Mouse (Mus musculus): ENCODE measurements around the gene Prr11. TPM values are rescaled to one million over a fixed set of nuclear protein-coding genes. Genes with fewer than 3 reads are reported as not detected.
A peak's percentile ranks its signal among the peaks of the same experiment; 100 is the strongest.

Prr11 gene
- total and polyA plus RNA-seq, 2 experiments from 2014 or later, result 0.88 to 1.5 TPM

DNA sequence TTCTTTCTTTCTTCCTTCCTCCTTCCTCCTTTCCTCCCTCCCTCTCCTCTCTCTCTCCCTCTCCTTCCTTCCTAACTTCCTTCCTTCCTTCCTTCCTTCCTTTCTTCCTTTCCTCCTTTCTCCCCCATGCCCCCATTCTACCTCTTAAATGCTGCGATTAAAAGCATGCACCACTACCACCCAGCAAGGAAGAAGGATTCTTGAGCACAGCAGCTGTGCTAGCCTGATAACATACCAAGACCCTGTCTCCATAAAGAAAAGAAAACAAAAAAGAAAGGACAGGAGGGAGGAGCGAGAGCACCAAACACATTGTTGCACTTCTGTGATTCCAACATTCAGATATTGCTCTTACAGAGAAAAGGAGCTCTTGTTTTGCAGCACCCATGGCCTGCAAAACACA is 21.4 kb downstream of the Prr11 start:
- WGBS, result 60% methylated on average over 2 of the region's 2 CpGs
- Histone ChIP-seq H3K27ac (ENCODE audit: low read depth, low read length) (no peak overlapping the region), H3K9me3 (ENCODE audit: low read length) (no peaks in the 10 kb centered on the region), H3K9ac (replicated peaks; ENCODE audit: low read length, poor library complexity, severe bottlenecking) (no peak overlapping the region), H3K27me3 (ENCODE audit: insufficient read depth, low read length) (no peaks in the 10 kb centered on the region), H3K4me3 (ENCODE audit: low read depth, low read length) (peak overlapping the region; percentile 77), H3K4me2 (ENCODE audit: low read depth, low read length, poor library complexity, severe bottlenecking) (peak overlapping the region; percentile 95), H3K4me1 (ENCODE audit: insufficient read depth, low read length) (peaks cover 15% of the 10 kb centered on the region), H3K36me3 (ENCODE audit: insufficient read depth, low read length) (peaks cover 10% of the 10 kb centered on the region; the same call in 1 of the 2 replicates)
- ATAC-seq (ENCODE audit: low FRiP score), result no peak
- no peak for TF ChIP-seq CTCF (IDR thresholded peaks at IDR 0.05)
- no peak for DNase-seq (ENCODE audit: low spot score)

DNA sequence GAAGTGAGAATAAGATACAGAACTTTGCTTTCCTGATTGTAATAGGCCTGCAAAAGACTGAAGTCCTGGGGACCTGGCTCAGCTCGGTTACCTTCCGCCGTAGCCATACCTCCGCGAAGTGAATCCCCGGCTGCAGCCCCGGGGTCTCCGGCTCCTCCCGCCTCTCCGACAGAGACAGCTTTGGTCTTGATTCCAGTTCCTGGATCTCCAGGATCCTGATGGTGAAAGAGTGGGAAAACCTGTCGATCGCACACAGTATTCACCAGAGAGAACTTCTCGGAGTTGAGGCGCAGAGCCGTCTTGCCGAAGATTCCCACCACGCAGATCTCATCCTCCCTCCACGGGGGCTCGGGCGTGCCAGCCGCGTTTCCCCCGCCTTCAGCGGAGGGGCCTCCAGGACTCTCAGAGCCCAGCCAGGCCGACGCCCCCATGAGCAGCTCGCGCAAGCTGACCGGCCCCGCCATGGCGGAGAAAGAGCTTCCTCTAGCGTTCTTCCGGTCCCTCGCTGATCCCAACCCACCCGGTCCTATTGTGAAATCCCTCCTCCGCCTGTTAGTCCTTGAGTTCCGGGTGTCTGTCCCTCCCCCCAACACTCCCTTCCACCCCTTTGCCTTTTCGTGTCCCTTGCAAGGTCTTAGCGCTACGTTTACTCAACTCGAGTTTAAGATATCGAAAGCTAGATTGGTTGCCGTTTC is 22.1 kb downstream of the Prr11 start, which contains the start of gene Smg8:
Gene Smg8, minus strand, starts transcription at position 485 of the 695 bp plus-strand sequence.
- peak within 1 kb of the TSS; percentile 77 for H3K4me3 ChIP-seq (ENCODE audit: low read depth, low read length)
- H3K9me3 ChIP-seq (ENCODE audit: low read length), result no peaks in the 10 kb centered on the region
- H3K9ac ChIP-seq (replicated peaks; ENCODE audit: low read length, poor library complexity, severe bottlenecking), result peak within 1 kb of the TSS; percentile 79
- no peaks in the 10 kb centered on the region for H3K27me3 ChIP-seq (ENCODE audit: insufficient read depth, low read length)
- whole genome bisulfite sequencing, result 1% methylated on average over 43 of the region's 43 CpGs
- peak within 1 kb of the TSS; percentile 95 for H3K4me2 ChIP-seq (ENCODE audit: low read depth, low read length, poor library complexity, severe bottlenecking)
- peak within 1 kb of the TSS; percentile 62; the same call in 1 of the 2 replicates for H3K27ac ChIP-seq (ENCODE audit: low read depth, low read length)
- peaks cover 15% of the 10 kb centered on the region for H3K4me1 ChIP-seq (ENCODE audit: insufficient read depth, low read length)
- ATAC-seq (ENCODE audit: low FRiP score), result peak; percentile 76
- TF ChIP-seq CTCF (IDR thresholded peaks at IDR 0.05), result no peak
- peak; percentile 88 for DNase-seq (ENCODE audit: low spot score)
- peaks cover 13% of the 10 kb centered on the region; the same call in 1 of the 2 replicates for H3K36me3 ChIP-seq (ENCODE audit: insufficient read depth, low read length)

DNA sequence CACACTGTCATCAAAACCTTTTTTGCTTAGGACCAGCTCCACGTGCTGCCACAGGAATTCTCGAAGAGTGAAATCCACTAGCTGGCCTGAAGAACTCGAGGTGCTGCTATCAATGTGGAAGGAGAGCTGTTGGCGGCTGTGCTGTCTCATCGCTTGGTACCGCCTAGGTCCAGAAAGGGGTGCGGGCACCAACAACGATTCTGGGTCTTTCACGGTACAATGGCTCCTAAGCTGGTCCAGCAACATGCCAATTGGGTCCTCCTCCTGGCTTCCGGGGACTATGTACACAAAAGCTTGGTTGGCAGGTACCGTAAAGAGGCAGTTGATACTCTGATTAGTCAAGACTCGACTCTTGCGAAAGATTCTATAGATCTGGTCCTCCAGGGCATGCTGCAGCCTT is 23.0 kb downstream of the Prr11 start:
- H3K36me3 ChIP-seq (ENCODE audit: insufficient read depth, low read length), result peaks cover 22% of the 10 kb centered on the region; the same call in 1 of the 2 replicates
- H3K4me2 ChIP-seq (ENCODE audit: low read depth, low read length, poor library complexity, severe bottlenecking), result peak overlapping the region; percentile 95
- H3K4me1 ChIP-seq (ENCODE audit: insufficient read depth, low read length), result peaks cover 15% of the 10 kb centered on the region
- no peaks in the 10 kb centered on the region for H3K27me3 ChIP-seq (ENCODE audit: insufficient read depth, low read length)
- H3K27ac ChIP-seq (ENCODE audit: low read depth, low read length), result no peak overlapping the region
- WGBS, result 91% methylated on average over 13 of the region's 13 CpGs
- no peak for ATAC-seq (ENCODE audit: low FRiP score)
- no peak for TF ChIP-seq CTCF (IDR thresholded peaks at IDR 0.05)
- no peaks in the 10 kb centered on the region for H3K9me3 ChIP-seq (ENCODE audit: low read length)
- no peak for DNase-seq (ENCODE audit: low spot score)
- H3K9ac ChIP-seq (replicated peaks; ENCODE audit: low read length, poor library complexity, severe bottlenecking), result no peak overlapping the region
- peak overlapping the region; percentile 77; the same call in 1 of the 2 replicates for H3K4me3 ChIP-seq (ENCODE audit: low read depth, low read length)

DNA sequence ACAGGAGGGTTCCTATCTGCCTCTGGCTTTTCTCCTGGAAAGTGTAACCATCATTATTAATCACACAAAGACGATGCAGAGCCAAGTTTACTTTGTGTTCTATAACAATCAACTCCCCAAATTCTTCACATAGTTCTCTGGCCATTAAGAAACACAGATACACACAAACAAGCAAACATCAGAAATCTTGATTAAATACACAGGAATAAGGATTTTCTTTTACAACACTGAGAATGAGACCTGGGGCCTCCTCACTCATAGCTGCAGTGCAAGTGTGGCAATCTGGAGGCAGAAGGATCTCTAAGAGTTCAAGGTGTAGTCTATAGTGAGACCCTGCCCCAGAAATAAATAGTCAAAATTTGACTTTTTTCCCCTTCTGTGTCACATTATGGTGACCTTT is 24.8 kb downstream of the Prr11 start:
- Histone ChIP-seq H3K36me3 (ENCODE audit: insufficient read depth, low read length) (peaks cover 27% of the 10 kb centered on the region; the same call in 1 of the 2 replicates), H3K4me3 (ENCODE audit: low read depth, low read length) (no peak overlapping the region), H3K27ac (ENCODE audit: low read depth, low read length) (no peak overlapping the region), H3K4me2 (ENCODE audit: low read depth, low read length, poor library complexity, severe bottlenecking) (no peak overlapping the region), H3K27me3 (ENCODE audit: insufficient read depth, low read length) (no peaks in the 10 kb centered on the region), H3K9me3 (ENCODE audit: low read length) (no peaks in the 10 kb centered on the region), H3K9ac (replicated peaks; ENCODE audit: low read length, poor library complexity, severe bottlenecking) (no peak overlapping the region), H3K4me1 (ENCODE audit: insufficient read depth, low read length) (peaks cover 15% of the 10 kb centered on the region)
- WGBS, result 89% methylated on average over 1 of the region's 1 CpGs
- TF ChIP-seq CTCF (IDR thresholded peaks at IDR 0.05), result no peak
- ATAC-seq (ENCODE audit: low FRiP score) (no peak), DNase-seq (ENCODE audit: low spot score) (no peak)

DNA sequence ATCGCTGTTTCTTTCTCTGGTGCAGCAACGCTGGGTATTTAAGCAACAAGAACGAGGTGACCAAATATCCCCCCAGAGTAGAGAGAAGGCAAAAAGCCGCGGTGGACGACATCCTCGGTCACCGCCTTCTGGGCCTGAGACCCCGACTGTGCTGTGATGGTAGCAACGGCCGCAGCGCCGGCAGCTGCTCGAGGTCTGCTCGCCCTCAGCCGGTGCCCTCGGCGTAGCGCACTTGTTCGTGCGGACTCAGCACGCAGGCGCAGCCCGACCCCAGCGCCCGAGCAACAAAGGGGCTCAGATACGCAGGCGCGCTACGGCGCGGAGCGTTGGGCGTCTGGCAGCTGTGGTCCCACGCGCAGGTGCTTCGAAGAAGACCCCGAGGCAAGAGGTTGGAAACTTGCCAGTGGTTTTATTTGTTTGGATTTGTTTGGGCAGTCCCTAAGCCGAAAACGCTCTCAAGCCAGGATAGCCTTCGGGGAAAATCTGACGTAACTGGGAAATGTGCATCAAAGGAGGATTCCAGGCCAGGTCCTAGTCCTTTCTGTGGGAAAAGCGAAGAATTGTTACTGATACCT is 34.6 kb downstream of the Prr11 start, which contains the start of gene Gdpd1:
Gene Gdpd1, minus strand, starts transcription at position 197 of the 575 bp plus-strand sequence.
- peak within 1 kb of the TSS; percentile 57 for H3K4me3 ChIP-seq (ENCODE audit: low read depth, low read length)
- H3K9me3 ChIP-seq (ENCODE audit: low read length), result no peaks in the 10 kb centered on the region
- peak; percentile 97 for DNase-seq (ENCODE audit: low spot score)
- peak within 1 kb of the TSS; percentile 52 for H3K4me2 ChIP-seq (ENCODE audit: low read depth, low read length, poor library complexity, severe bottlenecking)
- H3K27me3 ChIP-seq (ENCODE audit: insufficient read depth, low read length), result no peaks in the 10 kb centered on the region
- peak; percentile 46 for TF ChIP-seq CTCF (IDR thresholded peaks at IDR 0.05)
- 0 out of 2 replicates have a peak, but pooled peaks cover 2% of the 10 kb centered on the region for H3K4me1 ChIP-seq (ENCODE audit: insufficient read depth, low read length)
- peaks cover 11% of the 10 kb centered on the region; the same call in 1 of the 2 replicates for H3K36me3 ChIP-seq (ENCODE audit: insufficient read depth, low read length)
- peak; percentile 96 for ATAC-seq (ENCODE audit: low FRiP score)
- H3K27ac ChIP-seq (ENCODE audit: low read depth, low read length), result peak within 1 kb of the TSS; percentile 96
- H3K9ac ChIP-seq (replicated peaks; ENCODE audit: low read length, poor library complexity, severe bottlenecking), result peak within 1 kb of the TSS; percentile 93
- WGBS, result under 1% methylated on average over 43 of the region's 43 CpGs

All from midbrain, postnatal 0 days (tissue).